Mouse (Mus musculus) CH12.LX (cell line): Measurements from ENCODE around the gene Mospd3.

Experiments
- CTCF ChIP-seq, 2 experiments: IDR thresholded peaks in 1 of 2; conservative IDR thresholded peaks in 1 of 2; 2 replicates each; pipeline ENCODE4 v1.5.1; 2011 to 2012; ENCODE audit warnings: low read depth in 2 of 2, low read length in 2 of 2, improper control_type of control experiment in 1 of 2, inconsistent platforms in 1 of 2, mild to moderate bottlenecking in 1 of 2, moderate library complexity in 1 of 2
- E2F4 ChIP-seq: IDR thresholded peaks from 2 replicates; pipeline ENCODE4 v1.6.1; 2011; ENCODE audit warnings: low read depth, low read length, improper control_type of control experiment; ENCODE audit not compliant: insufficient replicate concordance
- HCFC1 ChIP-seq: IDR thresholded peaks from 2 replicates; pipeline ENCODE4 v1.6.1; 2012; ENCODE audit warnings: low read depth, mild to moderate bottlenecking, inconsistent platforms, low read length, improper control_type of control experiment
- JUN ChIP-seq: IDR thresholded peaks from 2 replicates; pipeline ENCODE4 v1.6.1; 2011; ENCODE audit warnings: low read depth, mild to moderate bottlenecking, low read length, improper control_type of control experiment, moderate library complexity; ENCODE audit not compliant: insufficient read depth
- MAX ChIP-seq: IDR thresholded peaks from 2 replicates; pipeline ENCODE4 v1.6.1; 2011; ENCODE audit warnings: low read length, improper control_type of control experiment
- MAZ ChIP-seq: IDR thresholded peaks from 2 replicates; pipeline ENCODE4 v1.6.1; 2012; ENCODE audit warnings: low read depth, mild to moderate bottlenecking, inconsistent platforms, low read length, improper control_type of control experiment, moderate library complexity
- POLR2A ChIP-seq: IDR thresholded peaks from 2 replicates; pipeline ENCODE4 v1.6.1; 2011; ENCODE audit warnings: low read depth, mild to moderate bottlenecking, improper control_type of control experiment, low read length
- SIN3A ChIP-seq: IDR thresholded peaks from 2 replicates; pipeline ENCODE4 v1.6.1; 2012; ENCODE audit warnings: low read length, improper control_type of control experiment, inconsistent platforms
- TCF12 ChIP-seq: IDR thresholded peaks from 2 replicates; pipeline ENCODE4 v1.6.1; 2014; ENCODE audit warnings: low read depth, mild to moderate bottlenecking, inconsistent platforms, low read length, improper control_type of control experiment
- USF2 ChIP-seq: conservative IDR thresholded peaks from 2 replicates; pipeline ENCODE4 v1.6.1; 2011; ENCODE audit warnings: low read depth, low read length, improper control_type of control experiment

DNA sequence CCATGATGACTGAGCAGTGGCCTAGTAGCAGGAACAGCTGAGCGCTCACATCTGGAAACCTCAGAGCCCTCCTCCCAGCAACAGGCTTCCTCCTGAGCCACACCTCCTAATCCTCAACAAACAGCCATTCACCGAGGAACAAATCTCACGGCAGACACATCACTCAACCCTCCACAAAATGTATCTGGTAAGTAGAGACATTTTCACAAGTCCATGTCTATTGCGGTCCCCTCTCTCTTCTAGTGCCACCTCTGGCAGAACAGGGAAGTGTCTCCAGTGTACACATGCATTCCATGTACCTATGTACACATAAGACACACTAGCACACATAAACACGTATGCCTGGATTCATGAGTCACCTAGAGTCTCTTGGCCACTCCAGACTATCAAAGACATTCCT lies 49.7 kb downstream of the Mospd3 start:
- TF ChIP-seq MAX (no peak), MAZ (no peak), CTCF (conservative IDR thresholded peaks at IDR 0.05 in 1 of 2, IDR thresholded peaks at IDR 0.05 in 1 of 2; ENCODE audit: low read depth in 2 of 2, low read length in 2 of 2) (peak; percentile 35 to 62; a peak in 3 of 4 replicates), TCF12 (no peak), E2F4 (no peak), HCFC1 (no peak), JUN (no peak), SIN3A (no peak), USF2 (no peak), POLR2A (no peak)
